Mouse (Mus musculus) embryo, embryonic 10.5 days (tissue): ENCODE data around the gene Tbl2.

ENCODE experiments used
- DNase-seq: peaks from one replicate; pipeline ENCODE4 v3.0.0-alpha.2; 2015; ENCODE audit warnings: low spot score

Tbl2 gene

GRCm38 (mm10) chr5:135149053-135149819 is at the start of gene Tbl2:
TSS of gene Tbl2 (plus strand) at chr5:135149657.
- peak; percentile 100 for DNase-seq

GRCm38 (mm10) chr5:135100981-135101380 is 48.5 kb upstream of the Tbl2 start:
- no peak for DNase-seq

GRCm38 (mm10) chr5:135103999-135104660 is 45.3 kb upstream of the Tbl2 start:
- peak; percentile 44 for DNase-seq

- DNase-seq = peak; percentile 97
Measured at GRCm38 (mm10) chr5:135106758-135107256, 42.6 kb upstream of the Tbl2 start.

GRCm38 (mm10) chr5:135107521-135108501 is 41.6 kb upstream of the Tbl2 start:
- DNase-seq = peak; percentile 74

- DNase-seq = no peak
Measured at GRCm38 (mm10) chr5:135109017-135109416, 40.4 kb upstream of the Tbl2 start.

- DNase-seq = no peak
Measured at GRCm38 (mm10) chr5:135109426-135109825, 40.0 kb upstream of the Tbl2 start.

GRCm38 (mm10) chr5:135109976-135110375 is 39.5 kb upstream of the Tbl2 start:
- no peak for DNase-seq

GRCm38 (mm10) chr5:135113782-135114181 is 35.7 kb upstream of the Tbl2 start:
- DNase-seq = no peak

GRCm38 (mm10) chr5:135115241-135115640 is 34.2 kb upstream of the Tbl2 start:
- DNase-seq = no peak

GRCm38 (mm10) chr5:135118589-135119081 is 30.8 kb upstream of the Tbl2 start:
- DNase-seq = peak; percentile 80

GRCm38 (mm10) chr5:135120753-135121152 is 28.7 kb upstream of the Tbl2 start:
- no peak for DNase-seq

GRCm38 (mm10) chr5:135126121-135126520 is 23.3 kb upstream of the Tbl2 start:
- no peak for DNase-seq

- DNase-seq = no peak
Measured at GRCm38 (mm10) chr5:135127669-135128068, 21.8 kb upstream of the Tbl2 start.

- no peak for DNase-seq
Measured at GRCm38 (mm10) chr5:135129747-135130146, 19.7 kb upstream of the Tbl2 start.

- peak; percentile 42 for DNase-seq
Measured at GRCm38 (mm10) chr5:135133736-135134405, 15.6 kb upstream of the Tbl2 start.

- DNase-seq = peak; percentile 73
Measured at GRCm38 (mm10) chr5:135134534-135134933, 14.9 kb upstream of the Tbl2 start.

GRCm38 (mm10) chr5:135139881-135140280 is 9.6 kb upstream of the Tbl2 start:
- no peak for DNase-seq

- no peak for DNase-seq
Measured at GRCm38 (mm10) chr5:135144469-135144868, 5.0 kb upstream of the Tbl2 start.

- DNase-seq = no peak
Measured at GRCm38 (mm10) chr5:135145532-135145931, 3.9 kb upstream of the Tbl2 start.

GRCm38 (mm10) chr5:135145955-135146354 is 3.5 kb upstream of the Tbl2 start:
- DNase-seq = no peak
